Mouse (Mus musculus): ENCODE measurements around the gene Chrm3.

Chrm3 gene

GRCm38 (mm10) chr13:10066829-10067618 lies 293.6 kb downstream of the Chrm3 start:
- DNase-seq = no peak

- DNase-seq = peak; percentile 37 to 65
These were observed 294.9 kb downstream of the Chrm3 start for GRCm38 (mm10) chr13:10065776-10066175.

GRCm38 (mm10) chr13:10062681-10063080 lies 298.0 kb downstream of the Chrm3 start:
- DNase-seq = no peak

GRCm38 (mm10) chr13:10058993-10059392 lies 301.7 kb downstream of the Chrm3 start:
- DNase-seq = no peak

- no peak for DNase-seq
These were observed 302.9 kb downstream of the Chrm3 start for GRCm38 (mm10) chr13:10057644-10058198.

- no peak for DNase-seq
These were observed 306.6 kb downstream of the Chrm3 start for GRCm38 (mm10) chr13:10054086-10054485.

GRCm38 (mm10) chr13:10053301-10053889 lies 307.3 kb downstream of the Chrm3 start:
- DNase-seq = no peak

GRCm38 (mm10) chr13:10045651-10046350 lies 314.8 kb downstream of the Chrm3 start:
- no peak for DNase-seq

- no peak for DNase-seq
These were observed 316.6 kb downstream of the Chrm3 start for GRCm38 (mm10) chr13:10044084-10044483.

- DNase-seq = no peak
These were observed 326.9 kb downstream of the Chrm3 start for GRCm38 (mm10) chr13:10033570-10034399.

- no peak for DNase-seq
These were observed 329.1 kb downstream of the Chrm3 start for GRCm38 (mm10) chr13:10031547-10031946.

- no peak for DNase-seq
These were observed 330.7 kb downstream of the Chrm3 start for GRCm38 (mm10) chr13:10029944-10030343.

- no peak for DNase-seq
These were observed 335.5 kb downstream of the Chrm3 start for GRCm38 (mm10) chr13:10025134-10025533.

- DNase-seq = no peak
These were observed 337.5 kb downstream of the Chrm3 start for GRCm38 (mm10) chr13:10023112-10023511.

- DNase-seq = no peak
These were observed 341.4 kb downstream of the Chrm3 start for GRCm38 (mm10) chr13:10019252-10019651.

- no peak for DNase-seq
These were observed 357.7 kb downstream of the Chrm3 start for GRCm38 (mm10) chr13:10002916-10003315.

GRCm38 (mm10) chr13:9997664-9998328 lies 362.9 kb downstream of the Chrm3 start:
- no peak for DNase-seq

- no peak for DNase-seq
These were observed 364.8 kb downstream of the Chrm3 start for GRCm38 (mm10) chr13:9995852-9996251.

GRCm38 (mm10) chr13:9993571-9993970 lies 367.1 kb downstream of the Chrm3 start:
- DNase-seq = no peak

- DNase-seq = no peak
These were observed 368.0 kb downstream of the Chrm3 start for GRCm38 (mm10) chr13:9992640-9993039.

- DNase-seq = no peak
These were observed 375.0 kb downstream of the Chrm3 start for GRCm38 (mm10) chr13:9985648-9986047.

- DNase-seq = no peak
These were observed 377.4 kb downstream of the Chrm3 start for GRCm38 (mm10) chr13:9983293-9983692.
